Mouse (Mus musculus): ENCODE results near the gene Shbg. TPM values are rescaled to one million over a fixed set of nuclear protein-coding genes. Genes with fewer than 3 reads are reported as not detected.

Gene Shbg
- polyA plus RNA-seq (2012; rRNA removed), result not detected in 2 replicates

GRCm38 (mm10) chr11:69617805-69618204 lies at the start of gene Shbg:
Gene Shbg (minus strand): TSS chr11:69617905.

GRCm38 (mm10) chr11:69665961-69666664 lies 48.4 kb upstream of the Shbg start, which contains the start of gene Cd68:
Gene Cd68 (minus strand): TSS chr11:69666153.

GRCm38 (mm10) chr11:69662213-69662966 lies 44.7 kb upstream of the Shbg start, which contains the start of gene Mpdu1:
Gene Mpdu1 (minus strand): TSS chr11:69662642.

GRCm38 (mm10) chr11:69655264-69656064 lies 37.8 kb upstream of the Shbg start, which contains the start of gene Sox15:
Gene Sox15 (plus strand): TSS chr11:69655314.

GRCm38 (mm10) chr11:69632284-69633089 lies 14.8 kb upstream of the Shbg start, which contains the start of gene Fxr2:
Gene Fxr2 (plus strand): TSS chr11:69632990.

GRCm38 (mm10) chr11:69621571-69622268 lies 4.0 kb upstream of the Shbg start, which contains the start of gene Sat2:
Gene Sat2 (plus strand): TSS chr11:69622024.

GRCm38 (mm10) chr11:69605726-69606490 lies 11.8 kb downstream of the Shbg start, which contains the start of gene Atp1b2:
Gene Atp1b2 (minus strand): TSS chr11:69605942.

GRCm38 (mm10) chr11:69580091-69580514 lies 37.6 kb downstream of the Shbg start, which contains the start of the genes Wrap53 and Trp53:
Gene Wrap53 (minus strand): TSS chr11:69580255.
Gene Trp53 (plus strand): TSS chr11:69580359.

Other genes with a start within 250 kb of the Shbg start
- gene Chd3, start 248.5 kb downstream of the Shbg start, polyA plus RNA-seq (2012; rRNA removed), result 44.4 and 47.6 TPM in 2 replicates
- 96.6 and 133 TPM in 2 replicates for gene Naa38, start 222.4 kb downstream of the Shbg start, polyA plus RNA-seq (2012; rRNA removed)
- 3.3 TPM in 2 replicates for gene Cyb5d1, start 222.3 kb downstream of the Shbg start, polyA plus RNA-seq (2012; rRNA removed)
- gene Tmem88, start 219.7 kb downstream of the Shbg start, polyA plus RNA-seq (2012; rRNA removed), result 22.8 and 37.9 TPM in 2 replicates
- gene Kdm6b, start 204.2 kb downstream of the Shbg start, polyA plus RNA-seq (2012; rRNA removed), result 9.5 and 10.6 TPM in 2 replicates
- 0.01 and 0.08 TPM in 2 replicates for gene Dnah2, start 68.8 kb downstream of the Shbg start, polyA plus RNA-seq (2012; rRNA removed)
- gene Efnb3, start 57.7 kb downstream of the Shbg start, polyA plus RNA-seq (2012; rRNA removed), result 0.27 and 0.34 TPM in 2 replicates
- gene Wrap53, start 37.6 kb downstream of the Shbg start, polyA plus RNA-seq (2012; rRNA removed), result 8.5 and 11.1 TPM in 2 replicates
- gene Trp53, start 37.5 kb downstream of the Shbg start, polyA plus RNA-seq (2012; rRNA removed), result 22.0 and 27.4 TPM in 2 replicates
- 4.4 and 7.2 TPM in 2 replicates for gene Atp1b2, start 12.0 kb downstream of the Shbg start, polyA plus RNA-seq (2012; rRNA removed)
- gene Sat2, start 4.1 kb upstream of the Shbg start, polyA plus RNA-seq (2012; rRNA removed), result 0.60 and 0.94 TPM in 2 replicates
- gene Fxr2, start 15.1 kb upstream of the Shbg start, polyA plus RNA-seq (2012; rRNA removed), result 26.3 and 30.1 TPM in 2 replicates
- 5.0 and 6.1 TPM in 2 replicates for gene Sox15, start 37.4 kb upstream of the Shbg start, polyA plus RNA-seq (2012; rRNA removed)
- gene Mpdu1, start 44.7 kb upstream of the Shbg start, polyA plus RNA-seq (2012; rRNA removed), result 79.1 and 96.6 TPM in 2 replicates
- 19.8 and 26.7 TPM in 2 replicates for gene Cd68, start 48.2 kb upstream of the Shbg start, polyA plus RNA-seq (2012; rRNA removed)
- 47.2 and 66.8 TPM in 2 replicates for gene Eif4a1, start 54.5 kb upstream of the Shbg start, polyA plus RNA-seq (2012; rRNA removed)
- gene Senp3, start 64.2 kb upstream of the Shbg start, polyA plus RNA-seq (2012; rRNA removed), result 10.6 and 12.6 TPM in 2 replicates
- 1.0 and 1.7 TPM in 2 replicates for gene Tnfsf13, start 67.9 kb upstream of the Shbg start, polyA plus RNA-seq (2012; rRNA removed)
- 15.9 and 22.7 TPM in 2 replicates for gene Tnfsf12, start 77.9 kb upstream of the Shbg start, polyA plus RNA-seq (2012; rRNA removed)
- gene Tnfsfm13, start 78.2 kb upstream of the Shbg start, polyA plus RNA-seq (2012; rRNA removed), result 4.2 and 5.1 TPM in 2 replicates
- 7.3 and 12.3 TPM in 2 replicates for gene Polr2a, start 140.7 kb upstream of the Shbg start, polyA plus RNA-seq (2012; rRNA removed)
- 0.12 and 0.19 TPM in 2 replicates for gene Slc35g3, start 144.1 kb upstream of the Shbg start, polyA plus RNA-seq (2012; rRNA removed)
- 10.3 and 17.5 TPM in 2 replicates for gene Zbtb4, start 148.0 kb upstream of the Shbg start, polyA plus RNA-seq (2012; rRNA removed)
- 3.2 and 5.8 TPM in 2 replicates for gene Chrnb1, start 178.0 kb upstream of the Shbg start, polyA plus RNA-seq (2012; rRNA removed)
- gene Fgf11, start 184.0 kb upstream of the Shbg start, polyA plus RNA-seq (2012; rRNA removed), result 2.3 and 2.6 TPM in 2 replicates
- 23.4 and 35.3 TPM in 2 replicates for gene Tmem102, start 187.7 kb upstream of the Shbg start, polyA plus RNA-seq (2012; rRNA removed)
- gene Gm39566, start 197.4 kb upstream of the Shbg start, polyA plus RNA-seq (2012; rRNA removed), result not detected in 2 replicates
- not detected in 2 replicates for gene Spem2, start 200.6 kb upstream of the Shbg start, polyA plus RNA-seq (2012; rRNA removed)
- gene Spem1, start 204.3 kb upstream of the Shbg start, polyA plus RNA-seq (2012; rRNA removed), result 0.05 TPM in 1 of 2 replicates, not detected in the other
- gene Nlgn2, start 219.9 kb upstream of the Shbg start, polyA plus RNA-seq (2012; rRNA removed), result 10.0 and 11.0 TPM in 2 replicates
- gene Tmem256, start 220.6 kb upstream of the Shbg start, polyA plus RNA-seq (2012; rRNA removed), result 105 and 145 TPM in 2 replicates
- gene Plscr3, start 228.5 kb upstream of the Shbg start, polyA plus RNA-seq (2012; rRNA removed), result 51.9 and 53.6 TPM in 2 replicates
- 18.6 and 19.9 TPM in 2 replicates for gene Tnk1, start 240.8 kb upstream of the Shbg start, polyA plus RNA-seq (2012; rRNA removed)

Measured in stomach, adult 2 months (tissue).